Mouse (Mus musculus) forebrain, embryonic 12.5 days (tissue): Measurements from ENCODE around the gene Rab28. TPM values are rescaled to one million over a fixed set of nuclear protein-coding genes. Genes with fewer than 3 reads are reported as not detected.

Experiments
- ATAC-seq: fragments of 200-750 bp; cut with Nextera tagmentation; 2 replicates; pipeline ENCODE4 v1.8.0; 2017; ENCODE audit warnings: moderate TSS enrichment; ENCODE audit not compliant: low FRiP score
- H3K27ac ChIP-seq: fragments of 300-500 bp; sonication (generic); 2 replicates; pipeline ENCODE4 v1.5.1; 2016; ENCODE audit warnings: mild to moderate bottlenecking
- H3K27me3 ChIP-seq: fragments of 300-500 bp; sonication (generic); 2 replicates; pipeline ENCODE4 v1.6.1; 2016; ENCODE audit warnings: mild to moderate bottlenecking
- H3K36me3 ChIP-seq: fragments of 300-500 bp; sonication (generic); replicated peaks from 2 replicates; pipeline ENCODE4 v1.6.1; 2016; ENCODE audit warnings: mild to moderate bottlenecking
- H3K4me1 ChIP-seq: fragments of 300-500 bp; sonication (generic); 2 replicates; pipeline ENCODE4 v1.6.1; 2016
- H3K4me2 ChIP-seq: fragments of 300-500 bp; sonication (generic); 2 replicates; pipeline ENCODE4 v1.6.1; 2016; ENCODE audit warnings: mild to moderate bottlenecking, moderate library complexity
- H3K4me3 ChIP-seq: fragments of 300-500 bp; sonication (generic); replicated peaks from 2 replicates; pipeline ENCODE4 v1.5.1; 2016; ENCODE audit warnings: mild to moderate bottlenecking
- H3K9ac ChIP-seq: fragments of 300-500 bp; sonication (generic); 2 replicates; pipeline ENCODE4 v1.6.1; 2016; ENCODE audit warnings: mild to moderate bottlenecking
- H3K9me3 ChIP-seq: fragments of 300-500 bp; sonication (generic); 2 replicates; pipeline ENCODE4 v1.6.1; 2016
- WGBS: fragments of 180-500 bp; shearing (Covaris S2); methylation state at CpG from one replicate; pipeline ENCODE4 v1.1.7; 2016; 5-methylcytosine and 5-hydroxymethylcytosine counted together
- polyA plus RNA-seq: library from polyadenylated mRNA; unstranded; fragments of >200 nt; fragmentation: Nextera tagmentation; extraction: Ambion mirVana; gene quantifications from 2 replicates; pipeline ENCODE4 v1.2.1, GENCODE M21; 2016

Rab28 gene
- polyA plus RNA-seq, 1 experiment from 2014 or later: 88.9 TPM

- Histone ChIP-seq H3K36me3 (no peaks in the 10 kb centered on the region), H3K4me2 (no peak overlapping the region), H3K27me3 (no peaks in the 10 kb centered on the region), H3K9me3 (no peaks in the 10 kb centered on the region), H3K4me3 (no peak overlapping the region), H3K4me1 (no peaks in the 10 kb centered on the region), H3K9ac (no peak overlapping the region), H3K27ac (no peak overlapping the region)
- WGBS: 81% methylated on average over 1 of the region's 1 CpGs
- no peak for ATAC-seq
Observed at GRCm38 (mm10) chr5:41618966-41619365, 89.0 kb downstream of the Rab28 start.

DNA sequence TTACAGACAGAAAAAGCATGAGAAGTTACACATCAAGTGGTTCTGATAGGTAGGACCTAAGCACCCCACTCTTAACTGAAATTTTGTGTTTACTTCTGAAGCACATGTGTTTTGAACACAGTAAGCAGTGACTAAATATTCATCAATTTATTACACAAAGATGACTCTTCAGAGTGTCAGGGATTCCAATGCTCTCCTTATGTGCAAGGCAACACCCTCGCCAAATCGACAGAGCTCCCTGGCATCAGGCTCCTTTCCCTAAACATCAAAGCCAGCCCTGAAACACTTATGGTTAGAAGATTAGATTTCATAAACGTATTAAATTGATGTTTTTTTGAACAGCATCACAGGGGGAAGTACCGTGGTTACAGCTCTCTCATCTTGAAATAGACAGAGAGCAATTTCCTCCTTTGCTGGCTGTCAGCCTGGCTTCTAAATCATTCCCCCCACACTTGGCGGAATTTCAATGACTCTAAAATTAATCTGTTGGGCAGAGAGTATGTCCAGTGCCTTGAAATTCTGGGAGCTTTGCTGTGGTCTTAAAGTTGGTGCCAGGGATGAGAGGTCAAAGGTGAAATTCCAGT is 97.4 kb downstream of the Rab28 start:
- no peak for ATAC-seq

GRCm38 (mm10) chr5:41596242-41597117 is 111.5 kb downstream of the Rab28 start:
- peak; percentile 81; the same call in 1 of the 2 replicates for ATAC-seq
- H3K36me3 ChIP-seq: no peaks in the 10 kb centered on the region
- 93% methylated on average over 3 of the region's 3 CpGs for WGBS
- H3K4me2 ChIP-seq: no peak overlapping the region
- H3K27me3 ChIP-seq: no peaks in the 10 kb centered on the region
- H3K4me1 ChIP-seq: peaks cover 4% of the 10 kb centered on the region; the same call in 1 of the 2 replicates
- no peak overlapping the region for H3K9ac ChIP-seq
- no peak overlapping the region for H3K27ac ChIP-seq
- no peak overlapping the region for H3K4me3 ChIP-seq
- H3K9me3 ChIP-seq: no peaks in the 10 kb centered on the region

More for the DNA sequence above, 97.4 kb downstream of the Rab28 start:
- no peak overlapping the region for H3K27ac ChIP-seq
- H3K36me3 ChIP-seq: no peaks in the 10 kb centered on the region
- no peaks in the 10 kb centered on the region for H3K4me1 ChIP-seq
- H3K4me3 ChIP-seq: no peak overlapping the region
- no peaks in the 10 kb centered on the region for H3K27me3 ChIP-seq
- WGBS: 75% methylated on average over 5 of the region's 5 CpGs
- H3K9me3 ChIP-seq: no peaks in the 10 kb centered on the region
- no peak overlapping the region for H3K9ac ChIP-seq
- no peak overlapping the region for H3K4me2 ChIP-seq

DNA sequence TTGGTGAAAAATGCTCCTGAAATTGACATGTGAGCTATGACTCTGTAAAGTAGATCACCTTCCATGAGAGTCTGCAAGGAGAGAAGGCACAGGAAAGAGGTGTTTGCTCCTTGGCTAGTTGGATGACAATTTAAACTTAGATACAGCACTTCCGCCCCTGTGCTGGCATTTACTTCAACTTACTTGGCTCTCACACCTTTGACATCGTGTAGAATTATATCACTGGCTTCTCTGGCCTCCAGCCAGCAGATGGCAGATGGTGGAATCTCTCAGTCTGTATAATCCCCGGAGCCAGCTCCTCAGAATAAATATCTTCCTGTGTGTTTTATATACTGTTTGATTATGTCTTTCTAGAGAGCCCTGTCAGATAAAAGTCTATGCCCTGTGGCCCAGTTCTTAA is 112.8 kb downstream of the Rab28 start:
- H3K36me3 ChIP-seq: no peaks in the 10 kb centered on the region
- H3K27ac ChIP-seq: no peak overlapping the region
- H3K27me3 ChIP-seq: no peaks in the 10 kb centered on the region
- H3K9ac ChIP-seq: no peak overlapping the region
- no peak overlapping the region for H3K4me3 ChIP-seq
- no peak overlapping the region for H3K4me2 ChIP-seq
- 80% methylated on average over 3 of the region's 3 CpGs for WGBS
- peaks cover 4% of the 10 kb centered on the region; the same call in 1 of the 2 replicates for H3K4me1 ChIP-seq
- no peak for ATAC-seq
- no peaks in the 10 kb centered on the region for H3K9me3 ChIP-seq

GRCm38 (mm10) chr5:41578051-41578450 is 129.9 kb downstream of the Rab28 start:
- no peak overlapping the region for H3K4me3 ChIP-seq
- no peak overlapping the region for H3K27ac ChIP-seq
- H3K9me3 ChIP-seq: no peaks in the 10 kb centered on the region
- no peak overlapping the region for H3K9ac ChIP-seq
- ATAC-seq: no peak
- H3K36me3 ChIP-seq: no peaks in the 10 kb centered on the region
- no peaks in the 10 kb centered on the region for H3K4me1 ChIP-seq
- H3K27me3 ChIP-seq: no peaks in the 10 kb centered on the region
- H3K4me2 ChIP-seq: no peak overlapping the region
- WGBS: 80% methylated on average over 2 of the region's 2 CpGs

Other genes with a start within 250 kb of the Rab28 start
- not detected in 2 replicates for gene Nkx3-2, start 56.3 kb upstream of the Rab28 start, polyA plus RNA-seq
- 29.1 and 30.0 TPM in 2 replicates for gene Bod1l, start 136.2 kb upstream of the Rab28 start, polyA plus RNA-seq